Mouse (Mus musculus): ENCODE data around the gene Serp2. TPM values are rescaled to one million over a fixed set of nuclear protein-coding genes. Genes with fewer than 3 reads are reported as not detected.

The Serp2 gene
- total RNA-seq, 1 experiment from 2014 or later = not detected

- no peak for ATAC-seq (replicated peaks in 1 of 2; ENCODE audit: insufficient read depth in 1 of 2, low FRiP score in 2 of 2, low TSS enrichment in 1 of 2, low read depth in 1 of 2, poor library complexity in 2 of 2, severe bottlenecking in 2 of 2)
Measured at GRCm38 (mm10) chr14:76535096-76535495, 21.6 kb downstream of the Serp2 start.

- peak in 1 of 2 experiments; percentile 21; a peak in 1 of 4 replicates for ATAC-seq (replicated peaks in 1 of 2; ENCODE audit: insufficient read depth in 1 of 2, low FRiP score in 2 of 2, low TSS enrichment in 1 of 2, low read depth in 1 of 2, poor library complexity in 2 of 2, severe bottlenecking in 2 of 2)
Measured at GRCm38 (mm10) chr14:76533170-76533815, 23.4 kb downstream of the Serp2 start.

- peak; percentile 44 to 59; a peak in 1 of 4 replicates for ATAC-seq (replicated peaks in 1 of 2; ENCODE audit: insufficient read depth in 1 of 2, low FRiP score in 2 of 2, low TSS enrichment in 1 of 2, low read depth in 1 of 2, poor library complexity in 2 of 2, severe bottlenecking in 2 of 2)
Measured at GRCm38 (mm10) chr14:76532257-76533169, 24.2 kb downstream of the Serp2 start.

GRCm38 (mm10) chr14:76531027-76531660, 25.5 kb downstream of the Serp2 start:
- ATAC-seq (replicated peaks in 1 of 2; ENCODE audit: insufficient read depth in 1 of 2, low FRiP score in 2 of 2, low TSS enrichment in 1 of 2, low read depth in 1 of 2, poor library complexity in 2 of 2, severe bottlenecking in 2 of 2) = no peak

GRCm38 (mm10) chr14:76528641-76529040, 28.0 kb downstream of the Serp2 start:
- no peak for ATAC-seq (replicated peaks in 1 of 2; ENCODE audit: insufficient read depth in 1 of 2, low FRiP score in 2 of 2, low TSS enrichment in 1 of 2, low read depth in 1 of 2, poor library complexity in 2 of 2, severe bottlenecking in 2 of 2)

- ATAC-seq (replicated peaks in 1 of 2; ENCODE audit: insufficient read depth in 1 of 2, low FRiP score in 2 of 2, low TSS enrichment in 1 of 2, low read depth in 1 of 2, poor library complexity in 2 of 2, severe bottlenecking in 2 of 2) = no peak
Measured at GRCm38 (mm10) chr14:76527758-76528313, 28.9 kb downstream of the Serp2 start.

GRCm38 (mm10) chr14:76527030-76527719, 29.5 kb downstream of the Serp2 start:
- ATAC-seq (replicated peaks in 1 of 2; ENCODE audit: insufficient read depth in 1 of 2, low FRiP score in 2 of 2, low TSS enrichment in 1 of 2, low read depth in 1 of 2, poor library complexity in 2 of 2, severe bottlenecking in 2 of 2) = no peak

GRCm38 (mm10) chr14:76526467-76526866, 30.2 kb downstream of the Serp2 start:
- ATAC-seq (replicated peaks in 1 of 2; ENCODE audit: insufficient read depth in 1 of 2, low FRiP score in 2 of 2, low TSS enrichment in 1 of 2, low read depth in 1 of 2, poor library complexity in 2 of 2, severe bottlenecking in 2 of 2) = no peak

- ATAC-seq (replicated peaks in 1 of 2; ENCODE audit: insufficient read depth in 1 of 2, low FRiP score in 2 of 2, low TSS enrichment in 1 of 2, low read depth in 1 of 2, poor library complexity in 2 of 2, severe bottlenecking in 2 of 2) = no peak
Measured at GRCm38 (mm10) chr14:76523344-76523743, 33.3 kb downstream of the Serp2 start.

GRCm38 (mm10) chr14:76521308-76521707, 35.4 kb downstream of the Serp2 start:
- ATAC-seq (replicated peaks in 1 of 2; ENCODE audit: insufficient read depth in 1 of 2, low FRiP score in 2 of 2, low TSS enrichment in 1 of 2, low read depth in 1 of 2, poor library complexity in 2 of 2, severe bottlenecking in 2 of 2) = no peak

- peak in 1 of 2 experiments; percentile 10; a peak in 1 of 4 replicates for ATAC-seq (replicated peaks in 1 of 2; ENCODE audit: insufficient read depth in 1 of 2, low FRiP score in 2 of 2, low TSS enrichment in 1 of 2, low read depth in 1 of 2, poor library complexity in 2 of 2, severe bottlenecking in 2 of 2)
Measured at GRCm38 (mm10) chr14:76520606-76521005, 36.1 kb downstream of the Serp2 start.

GRCm38 (mm10) chr14:76518217-76518616, 38.5 kb downstream of the Serp2 start:
- ATAC-seq (replicated peaks in 1 of 2; ENCODE audit: insufficient read depth in 1 of 2, low FRiP score in 2 of 2, low TSS enrichment in 1 of 2, low read depth in 1 of 2, poor library complexity in 2 of 2, severe bottlenecking in 2 of 2) = no peak; a peak in 1 of 4 replicates

- ATAC-seq (replicated peaks in 1 of 2; ENCODE audit: insufficient read depth in 1 of 2, low FRiP score in 2 of 2, low TSS enrichment in 1 of 2, low read depth in 1 of 2, poor library complexity in 2 of 2, severe bottlenecking in 2 of 2) = no peak
Measured at GRCm38 (mm10) chr14:76515620-76516019, 41.1 kb downstream of the Serp2 start.

GRCm38 (mm10) chr14:76514050-76514585, 42.6 kb downstream of the Serp2 start:
- no peak for ATAC-seq (replicated peaks in 1 of 2; ENCODE audit: insufficient read depth in 1 of 2, low FRiP score in 2 of 2, low TSS enrichment in 1 of 2, low read depth in 1 of 2, poor library complexity in 2 of 2, severe bottlenecking in 2 of 2)

- no peak for ATAC-seq (replicated peaks in 1 of 2; ENCODE audit: insufficient read depth in 1 of 2, low FRiP score in 2 of 2, low TSS enrichment in 1 of 2, low read depth in 1 of 2, poor library complexity in 2 of 2, severe bottlenecking in 2 of 2)
Measured at GRCm38 (mm10) chr14:76513395-76514049, 43.2 kb downstream of the Serp2 start.

GRCm38 (mm10) chr14:76511971-76512370, 44.7 kb downstream of the Serp2 start:
- ATAC-seq (replicated peaks in 1 of 2; ENCODE audit: insufficient read depth in 1 of 2, low FRiP score in 2 of 2, low TSS enrichment in 1 of 2, low read depth in 1 of 2, poor library complexity in 2 of 2, severe bottlenecking in 2 of 2) = no peak

All from hematopoietic stem cell, adult 5-6 weeks (primary cell).